Mouse (Mus musculus) neural tube, embryonic 15.5 days (tissue): ENCODE results near the gene Errfi1. TPM values are rescaled to one million over a fixed set of nuclear protein-coding genes. Genes with fewer than 3 reads are reported as not detected.

Experiments
- ATAC-seq: fragments of 200-750 bp; cut with Nextera tagmentation; 2 replicates; pipeline ENCODE4 v1.8.0; 2017; ENCODE audit warnings: mild to moderate bottlenecking, moderate TSS enrichment, moderate library complexity; ENCODE audit not compliant: low FRiP score
- H3K27ac ChIP-seq: fragments of 300-500 bp; sonication (generic); replicated peaks from 2 replicates; pipeline ENCODE4 v1.5.1; 2015; ENCODE audit warnings: mild to moderate bottlenecking, inconsistent platforms
- H3K27me3 ChIP-seq: fragments of 300-500 bp; sonication (generic); replicated peaks from 2 replicates; pipeline ENCODE4 v1.6.1; 2015; ENCODE audit warnings: inconsistent platforms
- H3K36me3 ChIP-seq: fragments of 300-500 bp; sonication (generic); 2 replicates; pipeline ENCODE4 v1.6.1; 2015; ENCODE audit warnings: inconsistent platforms
- H3K4me1 ChIP-seq: fragments of 300-500 bp; sonication (generic); 2 replicates; pipeline ENCODE4 v1.6.1; 2015; ENCODE audit warnings: inconsistent platforms
- H3K4me2 ChIP-seq: fragments of 300-500 bp; sonication (generic); 2 replicates; pipeline ENCODE4 v1.6.1; 2015; ENCODE audit warnings: inconsistent platforms, mild to moderate bottlenecking, moderate library complexity
- H3K4me3 ChIP-seq: fragments of 300-500 bp; sonication (generic); replicated peaks from 2 replicates; pipeline ENCODE4 v1.5.1; 2015; ENCODE audit warnings: mild to moderate bottlenecking, inconsistent platforms
- H3K9ac ChIP-seq: fragments of 300-500 bp; sonication (generic); replicated peaks from 2 replicates; pipeline ENCODE4 v1.6.1; 2015; ENCODE audit warnings: mild to moderate bottlenecking, inconsistent platforms
- H3K9me3 ChIP-seq: fragments of 300-500 bp; sonication (generic); replicated peaks from 2 replicates; pipeline ENCODE4 v1.6.1; 2016; ENCODE audit warnings: inconsistent platforms
- WGBS: fragments of 180-500 bp; shearing (Covaris S2); methylation state at CpG from one replicate; pipeline ENCODE4 v1.1.7; 2015; ENCODE audit warnings: mixed read lengths; 5-methylcytosine and 5-hydroxymethylcytosine counted together
- polyA plus RNA-seq: library from polyadenylated mRNA; unstranded; fragments of >200 nt; fragmentation: Nextera tagmentation; extraction: Ambion mirVana; gene quantifications from 2 replicates; pipeline ENCODE4 v1.2.1, GENCODE M21; 2015

The Errfi1 gene
- polyA plus RNA-seq, 1 experiment from 2014 or later: 57.4 TPM

DNA sequence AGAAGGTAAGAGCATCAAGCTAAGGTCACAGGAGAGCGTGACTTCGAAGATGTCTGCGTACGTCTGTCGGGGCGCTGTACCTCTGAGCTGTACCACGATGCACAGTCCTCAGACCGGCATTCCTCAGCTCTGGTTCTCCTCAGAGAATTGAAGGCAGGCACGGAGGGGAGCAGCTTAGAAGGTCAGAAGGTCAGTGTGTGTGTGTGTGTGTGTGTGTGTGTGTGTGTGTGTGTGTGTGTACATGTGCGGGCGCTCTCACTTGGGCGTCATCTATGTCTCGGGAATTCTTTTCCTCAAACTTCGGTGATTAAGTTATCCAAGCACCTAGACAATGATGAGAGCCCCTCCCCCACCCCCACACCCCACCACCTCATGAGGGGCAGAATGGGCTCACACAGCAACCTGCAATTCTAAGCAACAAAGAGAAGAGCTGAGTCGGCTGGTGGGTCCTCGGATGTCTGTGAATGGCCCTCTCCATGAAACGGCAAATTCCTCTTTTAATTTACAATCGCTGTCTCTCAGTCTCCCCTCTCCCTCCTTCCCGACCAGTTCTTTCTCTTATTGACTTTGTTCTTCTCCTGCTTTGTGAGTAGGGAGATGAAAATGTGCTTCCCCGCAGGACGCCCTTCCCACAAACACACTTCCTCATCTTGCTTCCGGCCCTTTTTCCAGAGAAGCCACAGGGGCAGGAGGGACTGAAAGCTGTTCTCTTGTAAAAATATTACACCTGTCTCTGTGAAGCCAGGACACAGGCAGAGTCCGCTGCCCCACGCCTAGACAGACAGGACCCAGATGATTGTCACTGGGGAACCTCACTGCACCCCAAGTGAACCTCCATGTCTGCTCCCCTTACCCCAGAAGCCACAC, 29.9 kb upstream of the Errfi1 start:
- WGBS: 42% methylated on average over 24 of the region's 24 CpGs
- ATAC-seq: no peak

DNA sequence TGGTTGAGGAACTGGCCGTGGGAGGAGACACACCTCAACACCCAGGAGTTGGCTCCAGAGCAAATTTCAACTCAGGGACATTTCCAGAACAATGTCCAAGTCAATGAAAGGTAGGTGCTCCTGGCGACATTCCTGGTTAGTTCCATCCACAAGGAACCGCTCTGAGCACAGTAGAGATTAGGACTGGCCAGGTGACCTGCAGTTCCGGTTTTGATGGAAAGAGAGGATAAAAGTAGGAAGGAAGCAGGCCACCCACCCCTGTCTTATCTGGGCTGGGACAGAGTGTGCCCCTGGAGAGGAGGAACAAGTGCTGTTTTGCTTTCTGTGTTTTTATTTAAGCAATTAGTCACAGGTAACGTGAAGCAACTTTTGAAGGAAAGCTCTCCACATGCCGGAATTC, 28.8 kb upstream of the Errfi1 start:
- Histone ChIP-seq H3K4me2 (no peak overlapping the region), H3K4me1 (peaks cover 19% of the 10 kb centered on the region), H3K27ac (no peak overlapping the region), H3K36me3 (no peaks in the 10 kb centered on the region), H3K4me3 (no peak overlapping the region), H3K9me3 (no peaks in the 10 kb centered on the region), H3K27me3 (no peaks in the 10 kb centered on the region), H3K9ac (no peak overlapping the region)
- ATAC-seq: no peak
- WGBS: 70% methylated on average over 6 of the region's 6 CpGs

More for the DNA sequence above, 29.9 kb upstream of the Errfi1 start:
- H3K4me2 ChIP-seq: no peak overlapping the region
- H3K36me3 ChIP-seq: no peaks in the 10 kb centered on the region
- H3K27ac ChIP-seq: no peak overlapping the region
- H3K27me3 ChIP-seq: no peaks in the 10 kb centered on the region
- no peaks in the 10 kb centered on the region for H3K9me3 ChIP-seq
- H3K4me1 ChIP-seq: peaks cover 21% of the 10 kb centered on the region
- H3K9ac ChIP-seq: no peak overlapping the region
- H3K4me3 ChIP-seq: no peak overlapping the region

DNA sequence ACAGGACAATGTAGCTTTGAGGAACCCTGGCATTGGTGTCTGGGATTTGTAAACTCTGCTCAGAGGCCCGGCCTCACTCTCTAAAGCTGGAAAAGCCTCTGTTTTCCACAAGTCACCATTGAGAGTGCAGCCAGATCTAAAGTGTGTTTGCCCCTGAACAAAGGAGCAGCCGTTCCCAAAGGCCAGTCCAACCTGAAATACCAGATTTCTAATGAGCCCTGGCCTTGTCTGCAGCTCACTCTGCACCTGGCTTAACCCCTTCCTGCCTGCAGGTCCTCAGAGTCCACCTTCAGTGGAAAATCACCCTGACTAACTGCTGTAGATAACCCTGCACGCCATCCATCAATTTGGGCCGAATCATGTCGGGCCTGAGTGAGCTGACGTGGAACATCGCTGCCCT, 28.2 kb upstream of the Errfi1 start:
- H3K4me2 ChIP-seq: no peak overlapping the region
- H3K4me1 ChIP-seq: peaks cover 19% of the 10 kb centered on the region
- no peak for ATAC-seq
- H3K9ac ChIP-seq: no peak overlapping the region
- H3K36me3 ChIP-seq: no peaks in the 10 kb centered on the region
- no peak overlapping the region for H3K4me3 ChIP-seq
- H3K9me3 ChIP-seq: no peaks in the 10 kb centered on the region
- 20% methylated on average over 7 of the region's 7 CpGs for WGBS
- H3K27me3 ChIP-seq: no peaks in the 10 kb centered on the region
- H3K27ac ChIP-seq: no peak overlapping the region

DNA sequence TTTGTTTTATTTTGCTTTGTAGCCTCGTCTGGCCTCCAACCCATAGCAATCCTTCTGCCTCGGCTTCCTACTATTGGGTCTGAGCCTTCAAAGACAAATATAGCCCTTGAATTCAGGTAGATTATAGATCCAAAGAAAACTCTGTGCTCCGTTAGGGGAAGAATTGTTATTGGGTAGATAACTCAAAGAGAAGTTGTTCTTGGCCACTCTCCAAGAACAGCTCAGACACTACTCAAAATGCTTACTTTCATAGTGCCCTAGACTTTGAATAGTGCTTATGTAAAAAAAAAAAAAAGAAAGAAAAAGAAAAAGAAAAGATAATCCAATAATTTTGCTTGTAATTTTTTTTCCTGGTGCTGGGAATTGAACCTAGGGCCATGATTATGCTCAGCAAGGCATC, 22.4 kb upstream of the Errfi1 start:
- Histone ChIP-seq H3K9me3 (no peaks in the 10 kb centered on the region), H3K9ac (no peak overlapping the region), H3K36me3 (no peaks in the 10 kb centered on the region), H3K27me3 (no peaks in the 10 kb centered on the region), H3K4me3 (no peak overlapping the region), H3K4me2 (no peak overlapping the region), H3K4me1 (peaks cover 4% of the 10 kb centered on the region; the same call in 1 of the 2 replicates), H3K27ac (no peak overlapping the region)
- ATAC-seq: no peak
- WGBS: 84% methylated on average over 3 of the region's 3 CpGs

DNA sequence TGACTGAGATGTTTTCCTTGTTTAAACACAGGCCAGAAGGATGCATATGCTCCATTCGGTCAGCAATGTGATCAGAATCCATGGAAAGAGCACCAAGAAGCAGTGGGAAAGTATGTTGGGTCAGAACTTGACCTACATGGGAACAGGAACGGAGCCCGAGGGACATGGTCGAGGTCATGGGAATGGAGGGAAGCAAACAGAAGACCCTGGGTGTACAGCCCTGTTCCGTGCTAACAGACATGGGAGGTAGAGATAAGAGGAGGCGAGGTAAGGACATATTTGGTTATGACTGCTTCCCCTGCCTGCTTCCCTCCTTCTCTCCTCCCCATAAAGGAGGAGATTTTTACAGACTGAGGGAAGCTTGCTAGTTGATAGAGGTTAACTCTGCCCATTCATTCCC, 21.8 kb upstream of the Errfi1 start:
- Histone ChIP-seq H3K4me2 (no peak overlapping the region), H3K4me3 (no peak overlapping the region), H3K4me1 (peaks cover 4% of the 10 kb centered on the region; the same call in 1 of the 2 replicates), H3K9ac (no peak overlapping the region), H3K27ac (no peak overlapping the region), H3K27me3 (no peaks in the 10 kb centered on the region), H3K9me3 (no peaks in the 10 kb centered on the region), H3K36me3 (no peaks in the 10 kb centered on the region)
- 89% methylated on average over 6 of the region's 6 CpGs for WGBS
- no peak for ATAC-seq

DNA sequence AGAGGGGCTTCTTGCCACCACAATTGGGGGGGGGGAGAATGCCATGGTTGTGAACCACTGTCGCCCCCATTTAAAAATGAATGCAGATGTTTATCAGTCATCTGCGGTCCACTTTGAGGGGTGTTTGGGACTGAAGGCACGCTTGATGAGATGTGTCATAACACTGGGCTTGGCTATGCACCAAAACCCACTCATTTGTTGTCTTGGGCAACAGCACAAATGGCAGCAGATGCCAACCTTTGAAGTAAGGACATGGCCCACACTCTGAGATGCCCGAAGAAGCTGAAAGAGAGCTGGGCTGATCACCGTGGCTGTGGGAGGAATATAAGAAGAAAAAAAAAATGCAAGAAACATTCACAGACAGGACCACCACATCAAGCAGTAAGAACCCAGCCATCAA, 18.6 kb upstream of the Errfi1 start:
- no peaks in the 10 kb centered on the region for H3K4me1 ChIP-seq
- H3K4me2 ChIP-seq: no peak overlapping the region
- no peak overlapping the region for H3K27ac ChIP-seq
- no peak overlapping the region for H3K4me3 ChIP-seq
- ATAC-seq: no peak
- H3K36me3 ChIP-seq: no peaks in the 10 kb centered on the region
- no peaks in the 10 kb centered on the region for H3K9me3 ChIP-seq
- no peak overlapping the region for H3K9ac ChIP-seq
- 82% methylated on average over 5 of the region's 5 CpGs for WGBS
- H3K27me3 ChIP-seq: no peaks in the 10 kb centered on the region

DNA sequence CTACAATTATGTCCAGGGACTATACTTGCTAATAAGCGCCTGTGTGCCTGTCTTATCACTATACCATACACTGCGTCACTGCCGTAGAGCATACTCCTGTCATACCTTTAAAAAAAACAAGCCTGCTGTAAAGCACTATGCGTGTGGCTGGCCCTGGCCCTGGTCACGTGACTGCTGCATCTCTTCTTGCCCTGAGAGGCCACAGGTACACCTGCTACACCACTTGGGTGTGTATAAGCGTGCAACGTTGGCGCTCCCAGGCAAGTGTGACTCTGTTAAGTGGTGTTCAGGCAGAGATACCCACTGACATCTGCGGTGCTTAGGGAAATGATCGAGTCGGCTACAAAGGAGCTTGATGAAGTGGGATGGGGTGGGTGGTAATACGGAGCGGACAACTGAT, 17.5 kb upstream of the Errfi1 start:
- Histone ChIP-seq H3K36me3 (no peaks in the 10 kb centered on the region), H3K4me2 (no peak overlapping the region), H3K9me3 (no peaks in the 10 kb centered on the region), H3K4me1 (no peaks in the 10 kb centered on the region), H3K9ac (no peak overlapping the region), H3K27ac (no peak overlapping the region), H3K4me3 (no peak overlapping the region), H3K27me3 (no peaks in the 10 kb centered on the region)
- ATAC-seq: no peak
- 92% methylated on average over 13 of the region's 13 CpGs for WGBS

DNA sequence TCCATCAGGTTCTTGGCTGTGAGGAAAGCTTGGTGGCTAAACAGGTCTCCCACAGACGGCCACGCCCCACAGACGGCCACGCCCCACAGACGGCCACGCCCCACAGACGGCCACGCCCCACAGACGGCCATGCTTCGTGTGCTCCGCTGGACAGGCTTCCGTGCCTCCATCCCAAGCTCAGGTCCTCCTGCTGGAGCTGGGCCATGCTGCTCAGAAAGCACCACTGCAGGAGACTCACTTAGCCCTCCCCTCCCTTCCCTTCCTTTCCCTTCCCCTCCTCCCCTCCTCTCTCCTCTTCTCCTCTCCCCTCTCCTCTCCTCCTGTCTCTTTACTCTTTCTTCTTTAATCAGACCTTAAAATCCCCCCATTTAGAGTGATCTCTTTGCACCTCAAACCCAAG, 16.8 kb upstream of the Errfi1 start:
- H3K4me1 ChIP-seq: no peaks in the 10 kb centered on the region
- 92% methylated on average over 12 of the region's 12 CpGs for WGBS
- H3K27ac ChIP-seq: no peak overlapping the region
- no peaks in the 10 kb centered on the region for H3K9me3 ChIP-seq
- no peaks in the 10 kb centered on the region for H3K27me3 ChIP-seq
- ATAC-seq: no peak
- no peak overlapping the region for H3K9ac ChIP-seq
- H3K36me3 ChIP-seq: no peaks in the 10 kb centered on the region
- no peak overlapping the region for H3K4me2 ChIP-seq
- no peak overlapping the region for H3K4me3 ChIP-seq

DNA sequence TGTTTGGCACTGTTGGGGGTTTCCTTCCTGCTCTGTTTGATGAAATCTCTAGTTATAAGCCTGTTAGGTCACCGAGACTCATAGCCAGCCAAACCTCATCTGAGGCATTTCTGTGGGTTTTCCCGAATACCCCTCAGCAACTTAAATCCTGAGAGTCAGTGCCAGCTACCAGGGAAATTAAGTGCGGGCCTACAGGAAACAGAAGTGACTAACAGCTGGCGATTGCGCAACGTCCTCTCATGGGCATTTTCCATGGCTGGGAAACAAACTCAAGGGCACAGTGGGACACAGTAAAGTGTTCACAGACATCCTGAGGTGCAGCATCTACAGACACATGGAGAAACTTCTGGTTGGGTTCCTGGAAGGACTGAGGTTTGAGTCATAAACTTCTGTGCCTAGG, 16.3 kb upstream of the Errfi1 start:
- no peak overlapping the region for H3K27ac ChIP-seq
- no peak overlapping the region for H3K9ac ChIP-seq
- H3K9me3 ChIP-seq: no peaks in the 10 kb centered on the region
- ATAC-seq: no peak
- H3K36me3 ChIP-seq: no peaks in the 10 kb centered on the region
- no peak overlapping the region for H3K4me2 ChIP-seq
- H3K4me3 ChIP-seq: no peak overlapping the region
- H3K27me3 ChIP-seq: no peaks in the 10 kb centered on the region
- 87% methylated on average over 6 of the region's 6 CpGs for WGBS
- H3K4me1 ChIP-seq: no peaks in the 10 kb centered on the region

DNA sequence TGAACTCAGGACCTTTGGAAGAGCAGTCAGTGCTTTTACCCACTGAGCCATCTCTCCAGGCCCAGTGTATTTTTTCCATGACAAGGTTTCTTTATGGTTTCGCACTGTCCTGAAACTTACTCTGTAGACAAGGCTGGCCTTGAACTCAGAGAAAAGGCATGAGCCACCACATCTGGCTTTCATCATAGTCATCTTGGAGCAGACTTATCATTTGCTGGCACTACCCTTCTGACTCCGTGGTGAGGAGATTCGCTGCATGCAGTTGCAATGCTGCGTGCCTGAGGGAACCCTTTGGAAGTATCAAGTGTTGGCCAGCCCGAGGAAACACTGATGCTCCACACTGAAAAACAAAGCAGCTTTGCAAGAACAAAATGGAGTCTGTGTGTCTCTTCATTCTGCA, 11.7 kb upstream of the Errfi1 start:
- Histone ChIP-seq H3K4me1 (no peaks in the 10 kb centered on the region), H3K27me3 (no peaks in the 10 kb centered on the region), H3K27ac (no peak overlapping the region), H3K4me2 (no peak overlapping the region), H3K36me3 (no peaks in the 10 kb centered on the region), H3K4me3 (no peak overlapping the region), H3K9me3 (no peaks in the 10 kb centered on the region), H3K9ac (no peak overlapping the region)
- WGBS: 86% methylated on average over 5 of the region's 5 CpGs
- no peak for ATAC-seq

DNA sequence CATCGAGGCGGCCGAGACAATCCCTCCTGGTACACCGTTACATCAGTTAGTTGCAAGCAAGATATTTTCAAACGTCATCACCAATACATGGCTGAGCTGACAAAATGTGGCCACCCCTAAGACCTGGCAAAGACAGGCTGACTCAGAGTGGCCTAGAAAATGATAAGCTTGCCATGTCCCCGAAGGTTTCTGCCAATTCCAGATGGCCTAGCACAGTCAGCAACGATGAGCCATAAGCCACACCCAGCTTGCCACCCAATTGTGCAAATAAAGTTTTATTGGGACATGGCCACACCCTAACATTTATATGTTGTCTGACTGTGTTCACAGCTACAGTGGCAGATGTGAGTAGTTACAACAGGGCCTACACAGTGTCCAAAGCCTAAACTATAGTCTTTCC, 10.5 kb upstream of the Errfi1 start:
- Histone ChIP-seq H3K9me3 (no peaks in the 10 kb centered on the region), H3K27ac (no peak overlapping the region), H3K4me3 (no peak overlapping the region), H3K27me3 (no peaks in the 10 kb centered on the region), H3K9ac (no peak overlapping the region), H3K36me3 (no peaks in the 10 kb centered on the region), H3K4me1 (no peaks in the 10 kb centered on the region), H3K4me2 (no peak overlapping the region)
- no peak for ATAC-seq
- 88% methylated on average over 7 of the region's 7 CpGs for WGBS

DNA sequence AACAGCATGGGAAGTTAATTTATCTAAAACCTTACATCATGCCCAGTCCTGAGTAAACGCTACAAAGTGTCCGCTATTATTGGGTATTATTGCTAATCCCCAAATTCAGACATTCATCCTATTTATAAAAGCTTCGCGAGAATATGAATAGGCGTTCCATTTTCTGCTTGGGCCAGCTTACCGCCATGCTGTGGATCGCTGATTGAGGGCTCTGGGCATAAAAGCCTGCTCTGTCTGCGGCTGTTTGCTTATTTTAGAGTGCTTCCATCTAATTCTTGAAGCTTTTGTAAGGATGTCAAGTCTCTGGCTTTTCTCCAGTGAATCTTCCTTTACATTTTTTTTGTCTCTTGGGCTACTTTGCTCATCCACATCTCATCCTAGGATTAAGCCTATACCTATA, 7.4 kb upstream of the Errfi1 start:
- Histone ChIP-seq H3K27ac (no peak overlapping the region), H3K27me3 (no peaks in the 10 kb centered on the region), H3K36me3 (no peaks in the 10 kb centered on the region), H3K4me2 (no peak overlapping the region), H3K4me1 (peaks cover 6% of the 10 kb centered on the region), H3K9me3 (no peaks in the 10 kb centered on the region), H3K4me3 (no peak overlapping the region), H3K9ac (no peak overlapping the region)
- WGBS: 41% methylated on average over 8 of the region's 8 CpGs
- ATAC-seq: no peak
